Mouse (Mus musculus) lung, postnatal 10 days (tissue): ENCODE measurements around the gene Slc1a5.

Experiments
- DNase-seq: peaks from one replicate; pipeline ENCODE4 v3.0.0; 2021

The Slc1a5 gene

DNA sequence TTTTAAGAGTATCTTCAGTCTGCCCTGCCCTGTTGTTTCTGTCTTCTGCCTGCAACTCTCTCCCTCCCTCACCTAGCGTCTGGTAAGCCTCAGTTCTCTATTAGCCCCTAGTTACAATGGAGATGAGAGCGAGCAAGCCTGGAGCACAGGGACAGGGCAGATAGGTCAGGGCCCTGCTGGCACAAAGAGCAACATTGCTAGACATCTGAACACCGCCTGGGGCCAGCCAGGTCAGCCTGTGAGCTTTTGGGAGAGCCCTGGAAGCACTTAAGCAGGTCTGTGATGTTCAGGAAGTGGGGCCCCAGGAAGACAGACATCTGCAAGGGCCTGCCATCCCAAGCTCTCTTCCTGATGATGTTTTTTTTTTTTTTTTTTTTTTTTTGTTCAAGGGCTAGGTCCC, 40.0 kb downstream of the Slc1a5 start:
- no peak for DNase-seq

- DNase-seq, result no peak
Measured at GRCm38 (mm10) chr7:16821669-16822101, 40.5 kb downstream of the Slc1a5 start.

- no peak for DNase-seq
Measured at GRCm38 (mm10) chr7:16823734-16824133, 42.6 kb downstream of the Slc1a5 start.

DNA sequence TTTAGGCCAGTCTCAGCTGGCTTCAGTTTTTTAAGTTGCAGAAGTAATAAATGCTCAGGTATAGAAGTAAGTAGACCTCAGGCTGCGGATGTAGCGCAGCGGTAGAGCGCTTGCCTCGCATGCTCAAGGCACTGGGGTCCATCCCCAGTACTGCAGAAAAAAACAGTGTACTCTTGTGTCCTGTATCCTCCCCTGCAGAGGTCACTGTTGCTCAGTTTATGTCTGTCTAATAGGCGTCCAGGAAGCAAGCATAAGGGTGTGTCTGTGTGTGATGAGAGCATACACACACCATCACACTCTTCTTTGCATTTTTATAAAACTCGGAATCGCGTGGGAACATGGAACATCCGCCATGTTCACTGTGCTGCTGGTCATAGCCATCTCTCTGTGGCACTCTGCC, 44.6 kb downstream of the Slc1a5 start:
- DNase-seq, result peak; percentile 73

GRCm38 (mm10) chr7:16826571-16826970, 45.4 kb downstream of the Slc1a5 start:
- DNase-seq, result no peak

- DNase-seq, result no peak
Measured at GRCm38 (mm10) chr7:16827274-16827673, 46.1 kb downstream of the Slc1a5 start.

- DNase-seq, result no peak
Measured at GRCm38 (mm10) chr7:16830449-16830848, 49.3 kb downstream of the Slc1a5 start.

DNA sequence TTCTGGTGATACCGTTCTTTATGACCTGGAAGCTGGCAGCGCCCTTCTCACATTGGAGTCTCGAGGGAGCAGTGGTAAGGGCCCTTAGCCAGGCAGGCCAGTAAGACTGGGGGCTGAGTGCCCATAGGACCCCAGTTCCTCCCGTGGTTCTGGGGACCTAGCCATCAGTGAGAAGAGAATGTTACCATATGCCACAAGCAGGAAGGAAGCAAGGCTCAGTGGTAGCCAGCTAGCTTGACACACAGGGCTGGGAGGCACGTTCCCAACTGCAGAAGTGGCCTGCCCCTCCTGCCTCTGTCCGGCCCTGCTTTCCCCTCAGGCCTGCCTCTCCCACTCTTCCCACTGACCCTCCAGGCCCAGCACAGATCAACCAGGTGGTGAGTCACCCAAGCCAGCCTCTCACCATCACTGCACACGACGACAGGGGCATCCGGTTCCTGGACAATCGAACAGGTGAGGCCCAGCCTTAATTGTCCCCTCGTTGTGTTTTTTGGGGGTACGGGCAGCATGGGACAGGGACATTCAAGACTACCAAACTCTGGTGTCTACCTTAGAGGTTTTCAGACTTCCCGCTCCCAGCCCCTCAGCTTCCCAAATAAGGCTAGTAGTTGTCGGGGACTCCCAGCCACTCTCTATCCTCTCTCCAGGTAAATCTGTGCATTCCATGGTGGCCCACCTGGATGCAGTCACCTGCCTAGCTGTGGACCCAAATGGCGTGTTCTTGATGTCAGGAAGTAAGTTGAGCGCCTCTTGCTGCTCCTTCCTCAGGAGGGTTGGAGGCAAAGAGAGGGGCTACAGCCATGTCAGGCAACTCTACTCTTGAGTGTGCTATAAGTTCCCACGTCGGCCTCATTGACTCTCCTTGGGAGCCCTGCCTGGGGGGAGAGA, 57.0 kb downstream of the Slc1a5 start:
- no peak for DNase-seq

DNA sequence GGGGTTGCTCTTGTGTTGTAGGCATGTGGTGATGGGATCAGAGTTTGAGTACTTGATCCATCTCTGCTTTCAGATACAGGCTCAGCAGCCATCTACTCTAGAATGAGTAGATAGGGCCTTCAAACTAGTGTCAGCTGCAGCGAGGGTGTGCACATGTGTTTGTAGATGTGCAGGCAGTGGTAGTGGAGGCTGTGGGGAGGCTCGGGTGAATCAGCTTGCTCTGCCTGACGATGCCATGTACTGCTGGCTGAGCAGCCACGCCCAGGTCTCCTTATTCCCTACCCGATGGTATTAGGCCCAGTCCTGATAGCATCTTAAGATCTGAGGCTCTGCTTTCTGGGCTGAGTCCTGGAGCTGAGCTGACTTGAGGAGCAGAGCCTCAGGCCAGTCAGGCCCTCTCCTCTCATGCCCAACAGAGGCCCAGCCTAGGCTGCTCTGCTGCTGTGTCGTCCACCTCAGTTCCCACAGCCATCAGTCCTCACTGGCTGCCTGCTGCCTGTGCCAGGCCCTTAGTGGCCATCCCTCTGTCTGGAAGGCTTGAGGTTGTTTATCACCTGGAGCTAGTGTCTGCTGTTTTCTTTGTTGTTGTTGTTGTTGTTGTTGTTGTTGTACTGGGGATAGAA, 57.8 kb downstream of the Slc1a5 start:
- no peak for DNase-seq

GRCm38 (mm10) chr7:16839427-16840108, 58.4 kb downstream of the Slc1a5 start:
- DNase-seq, result no peak

GRCm38 (mm10) chr7:16840109-16840491, 59.0 kb downstream of the Slc1a5 start:
- no peak for DNase-seq

DNA sequence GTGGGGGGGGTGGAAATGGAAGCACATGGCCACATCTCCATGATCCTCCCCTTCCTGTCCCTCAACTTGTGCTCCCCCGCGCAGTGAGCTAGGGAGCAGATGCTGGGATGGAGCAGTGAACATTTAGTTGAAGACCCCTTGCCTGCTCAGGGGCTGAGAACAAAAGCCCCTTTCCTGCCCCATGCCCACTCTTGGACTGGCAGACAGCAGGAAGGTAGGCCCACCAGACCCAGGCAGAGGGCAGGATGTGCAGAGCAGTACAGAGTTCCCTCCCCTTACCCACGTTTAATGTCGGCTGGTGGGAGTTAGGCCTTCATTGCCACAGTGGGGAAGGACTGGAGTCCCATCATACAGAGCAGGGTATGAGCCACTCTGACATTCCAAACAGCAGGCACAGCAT, 59.9 kb downstream of the Slc1a5 start:
- no peak for DNase-seq

DNA sequence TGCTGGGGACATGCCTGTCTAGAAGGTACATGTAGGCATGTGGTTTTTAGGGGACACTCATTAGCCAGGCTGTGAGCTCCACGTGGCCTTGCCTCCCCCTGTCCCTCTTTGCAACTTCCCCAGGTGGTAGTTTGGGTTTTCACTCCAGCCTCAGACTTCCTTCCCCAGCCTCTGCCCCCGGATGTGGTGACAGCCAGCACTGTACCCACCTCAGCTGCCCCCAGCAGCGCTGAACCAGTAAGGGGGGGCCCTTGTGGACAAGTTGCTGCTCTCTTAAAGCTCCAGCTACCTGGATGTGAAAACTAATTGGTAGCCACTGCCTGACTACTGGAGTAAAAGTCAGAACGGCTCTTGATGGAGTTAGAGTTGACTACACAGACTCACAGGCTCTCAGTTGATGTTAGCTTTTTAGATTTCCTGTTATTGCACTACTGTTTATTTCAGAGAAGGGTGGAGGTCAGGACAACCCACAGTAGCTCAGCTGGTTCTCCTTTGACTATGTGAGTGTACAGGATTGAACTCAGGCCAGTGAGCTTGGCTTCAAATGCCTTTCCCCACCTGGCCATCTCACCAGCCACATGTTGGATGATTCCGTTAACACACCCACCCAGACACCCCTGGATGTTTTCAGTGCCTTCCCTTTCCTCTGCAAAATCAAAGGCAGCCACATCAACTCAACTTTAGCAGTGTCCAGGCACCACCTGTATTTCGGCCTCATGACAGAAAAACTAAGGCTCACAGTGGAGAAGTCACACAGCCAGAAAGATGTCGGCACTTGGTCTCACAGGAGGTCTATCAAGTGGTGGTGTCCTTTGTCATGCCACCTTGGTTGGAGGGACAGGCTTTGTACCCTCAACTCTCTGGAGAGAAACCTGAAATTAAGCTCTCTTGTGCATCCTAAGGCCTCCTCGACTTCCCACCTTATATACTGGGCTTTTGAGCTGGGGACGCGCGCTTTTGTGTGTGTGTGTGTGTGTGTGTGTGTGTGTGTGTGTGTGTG, 60.7 kb downstream of the Slc1a5 start:
- peak; percentile 43 for DNase-seq

GRCm38 (mm10) chr7:16842645-16843063, 61.5 kb downstream of the Slc1a5 start, which contains the start of gene Prkd2:
Gene Prkd2, plus strand, starts transcription at chr7:16842902.
- DNase-seq, result peak; percentile 96

DNA sequence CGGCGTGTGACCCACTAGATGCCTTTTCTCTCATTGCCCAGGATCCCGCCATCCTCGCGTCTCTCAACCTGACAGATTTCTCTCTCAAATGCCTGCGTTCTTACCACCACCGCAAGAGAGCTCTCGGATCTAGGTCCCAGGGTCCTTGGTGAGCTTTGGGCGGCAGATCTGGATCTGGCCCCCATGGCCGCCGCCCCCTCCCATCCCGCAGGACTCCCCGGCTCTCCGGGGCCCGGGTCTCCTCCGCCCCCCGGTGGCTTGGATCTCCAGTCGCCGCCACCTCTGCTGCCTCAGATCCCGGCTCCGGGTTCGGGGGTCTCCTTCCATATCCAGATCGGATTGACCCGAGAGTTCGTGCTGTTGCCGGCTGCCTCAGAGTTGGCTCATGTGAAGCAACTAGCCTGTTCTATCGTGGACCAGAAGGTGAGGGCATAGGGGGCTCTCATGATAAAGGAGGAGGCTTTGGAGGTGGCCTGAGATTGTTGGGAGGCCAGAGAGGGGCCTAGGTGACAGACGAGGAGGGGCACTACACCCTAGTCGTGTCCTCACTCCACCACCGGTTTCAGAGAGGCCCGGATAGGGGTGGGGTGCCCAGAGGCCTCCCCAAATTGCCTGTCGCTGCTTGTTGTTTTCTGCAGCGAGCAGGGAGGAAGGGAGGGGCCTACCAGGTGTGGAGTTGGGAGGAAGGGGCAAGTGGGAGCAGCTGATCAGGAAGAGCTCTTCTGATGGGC, 62.5 kb downstream of the Slc1a5 start:
- DNase-seq, result peak; percentile 57

- DNase-seq, result peak; percentile 38
Measured at GRCm38 (mm10) chr7:16844696-16845071, 63.5 kb downstream of the Slc1a5 start.

DNA sequence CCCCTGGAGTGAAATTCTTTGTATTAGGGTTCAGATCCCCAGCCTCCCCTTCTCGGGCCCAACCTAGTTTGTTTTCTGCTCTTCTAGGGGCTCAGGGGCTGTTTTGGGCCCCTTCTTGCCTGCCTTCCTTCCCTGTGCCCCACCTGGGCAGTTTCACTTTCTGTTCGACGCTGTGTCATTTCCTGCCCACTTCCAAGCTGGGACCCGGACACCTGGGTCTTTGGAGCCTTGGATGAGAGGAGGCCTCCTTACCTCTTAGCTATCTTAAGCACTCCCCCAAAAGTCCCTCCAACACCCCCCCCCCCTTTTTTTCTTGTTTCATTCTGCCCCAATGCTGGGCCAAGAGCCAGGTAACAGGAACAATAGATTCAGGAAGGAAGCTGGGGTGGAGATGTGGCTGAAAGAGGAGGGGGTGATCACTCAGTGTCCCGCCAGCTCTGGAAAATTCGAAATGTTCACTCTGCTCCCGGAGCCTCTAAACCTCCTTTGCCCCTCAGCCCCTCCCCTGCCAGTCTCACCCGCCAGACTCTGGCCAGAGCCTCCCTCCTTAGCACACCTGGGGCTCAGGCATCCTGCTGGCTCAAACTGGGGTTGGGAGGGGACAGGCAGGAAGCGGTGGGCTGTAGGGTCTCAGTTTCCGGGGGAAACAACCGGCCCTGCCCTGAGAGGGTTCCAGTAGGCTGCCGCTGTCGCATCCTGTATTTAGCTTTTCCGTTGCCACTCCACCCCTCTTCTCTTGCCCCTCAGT, 64.1 kb downstream of the Slc1a5 start:
- DNase-seq, result peak; percentile 71

- no peak for DNase-seq
Measured at GRCm38 (mm10) chr7:16845820-16846167, 64.7 kb downstream of the Slc1a5 start.

- DNase-seq, result no peak
Measured at GRCm38 (mm10) chr7:16846775-16847174, 65.6 kb downstream of the Slc1a5 start.

- no peak for DNase-seq
Measured at GRCm38 (mm10) chr7:16847507-16847906, 66.4 kb downstream of the Slc1a5 start.
